Mouse (Mus musculus) lung, postnatal 4 days (tissue): ENCODE measurements around the gene Gm2431.
A peak's percentile ranks its signal among the peaks of the same experiment; 100 is the strongest.
"Not testable (repeated sequence)": the region's sequence is repeated elsewhere in the genome, so short reads cannot be mapped to it uniquely, and the experiment has no call there.

Experiments used
- DNase-seq, 2 experiments: peaks; one replicate each; pipeline ENCODE4 v3.0.0; 2021

The Gm2431 gene

GRCm38 (mm10) chr7:142258254-142258653 lies at the start of gene Gm2431:
Gene Gm2431 (minus strand): TSS chr7:142258354.
- not testable (repeated sequence) for DNase-seq

GRCm38 (mm10) chr7:142303929-142304328 lies 45.8 kb upstream of the Gm2431 start:
- DNase-seq: not testable (repeated sequence)

- no peak for DNase-seq
Measured at GRCm38 (mm10) chr7:142303249-142303648, 45.1 kb upstream of the Gm2431 start, which contains the start of gene Krtap5-4. Gene Krtap5-4 (plus strand): TSS chr7:142303549.

GRCm38 (mm10) chr7:142297018-142297417 lies 38.9 kb upstream of the Gm2431 start, which contains the start of gene Krtap5-1:
Gene Krtap5-1 (minus strand): TSS chr7:142297118.
- not testable (repeated sequence) for DNase-seq

GRCm38 (mm10) chr7:142296108-142296507 lies 38.0 kb upstream of the Gm2431 start:
- peak in 1 of 2 experiments; percentile 29 for DNase-seq

GRCm38 (mm10) chr7:142295418-142295817 lies 37.3 kb upstream of the Gm2431 start:
- DNase-seq: no peak

GRCm38 (mm10) chr7:142293851-142294250 lies 35.7 kb upstream of the Gm2431 start:
- DNase-seq: peak; percentile 46 to 50

GRCm38 (mm10) chr7:142285910-142286612 lies 27.9 kb upstream of the Gm2431 start:
- peak; percentile 46 to 73 for DNase-seq

- peak; percentile 44 to 51 for DNase-seq
Measured at GRCm38 (mm10) chr7:142285130-142285835, 27.1 kb upstream of the Gm2431 start.

- peak; percentile 89 to 93 for DNase-seq
Measured at GRCm38 (mm10) chr7:142284615-142285080, 26.5 kb upstream of the Gm2431 start.

- DNase-seq: peak; percentile 75 to 76
Measured at GRCm38 (mm10) chr7:142284023-142284591, 26.0 kb upstream of the Gm2431 start.

- DNase-seq: not testable (repeated sequence)
Measured at GRCm38 (mm10) chr7:142282847-142283246, 24.7 kb upstream of the Gm2431 start.

GRCm38 (mm10) chr7:142279291-142279690 lies 21.1 kb upstream of the Gm2431 start:
- not testable (repeated sequence) for DNase-seq

GRCm38 (mm10) chr7:142278183-142278582 lies 20.0 kb upstream of the Gm2431 start:
- DNase-seq: peak; percentile 76 to 77

- DNase-seq: not testable (repeated sequence)
Measured at GRCm38 (mm10) chr7:142274263-142274662, 16.1 kb upstream of the Gm2431 start, which contains the start of gene Gm4559. Gene Gm4559 (minus strand): TSS chr7:142274363.

GRCm38 (mm10) chr7:142255517-142255916 lies 2.6 kb downstream of the Gm2431 start:
- peak; percentile 29 to 38 for DNase-seq

- peak in 1 of 2 experiments; percentile 43 for DNase-seq
Measured at GRCm38 (mm10) chr7:142249824-142250223, 8.3 kb downstream of the Gm2431 start.

- no peak for DNase-seq
Measured at GRCm38 (mm10) chr7:142240978-142241377, 17.2 kb downstream of the Gm2431 start, which contains the start of gene Gm40460. Gene Gm40460 (minus strand): TSS chr7:142241078.

GRCm38 (mm10) chr7:142231540-142231939 lies 26.6 kb downstream of the Gm2431 start:
- no peak for DNase-seq

- not testable (repeated sequence) for DNase-seq
Measured at GRCm38 (mm10) chr7:142229871-142230270, 28.3 kb downstream of the Gm2431 start, which contains the start of gene Krtap5-5. Gene Krtap5-5 (minus strand): TSS chr7:142229971.

GRCm38 (mm10) chr7:142224518-142224917 lies 33.6 kb downstream of the Gm2431 start:
- DNase-seq: no peak

- not testable (repeated sequence) for DNase-seq
Measured at GRCm38 (mm10) chr7:142212136-142212535, 46.0 kb downstream of the Gm2431 start.

GRCm38 (mm10) chr7:142211559-142211958 lies 46.6 kb downstream of the Gm2431 start, which contains the start of gene Gm7579:
Gene Gm7579 (plus strand): TSS chr7:142211859.
- DNase-seq: no peak
